Mouse (Mus musculus) lung, embryonic 16.5 days (tissue): ENCODE results near the gene Fam83b. TPM values are rescaled to one million over a fixed set of nuclear protein-coding genes. Genes with fewer than 3 reads are reported as not detected.
A peak's percentile ranks its signal among the peaks of the same experiment; 100 is the strongest.

Experiments used
- ATAC-seq: fragments of 200-750 bp; cut with Nextera tagmentation; 2 replicates; pipeline ENCODE4 v1.8.0; 2017; ENCODE audit warnings: low read depth, mild to moderate bottlenecking, moderate library complexity
- H3K27ac ChIP-seq: fragments of 300-500 bp; sonication (generic); 2 replicates; pipeline ENCODE4 v1.5.1; 2014; ENCODE audit warnings: mild to moderate bottlenecking, control low read depth, low read length
- H3K27me3 ChIP-seq: fragments of 300-500 bp; sonication (generic); 2 replicates; pipeline ENCODE4 v1.6.1; 2014; ENCODE audit warnings: low read depth, low read length, mixed read lengths; ENCODE audit not compliant: control insufficient read depth, insufficient read depth
- H3K36me3 ChIP-seq: fragments of 300-500 bp; sonication (generic); 2 replicates; pipeline ENCODE4 v1.6.1; 2014; ENCODE audit warnings: low read length; ENCODE audit not compliant: control insufficient read depth, insufficient read depth
- H3K4me1 ChIP-seq: fragments of 300-500 bp; sonication (generic); replicated peaks from 2 replicates; pipeline ENCODE4 v1.6.1; 2014; ENCODE audit warnings: low read length, mixed read lengths; ENCODE audit not compliant: control insufficient read depth, insufficient read depth
- H3K4me2 ChIP-seq: fragments of 300-500 bp; sonication (generic); 2 replicates; pipeline ENCODE4 v1.6.1; 2014; ENCODE audit warnings: low read depth, low read length, control low read depth
- H3K4me3 ChIP-seq: fragments of 300-500 bp; sonication (generic); 2 replicates; pipeline ENCODE4 v1.5.1; 2014; ENCODE audit warnings: mild to moderate bottlenecking, low read length, control low read depth
- H3K9ac ChIP-seq: fragments of 300-500 bp; sonication (generic); 2 replicates; pipeline ENCODE4 v1.6.1; 2014; ENCODE audit warnings: low read length, control low read depth
- H3K9me3 ChIP-seq: fragments of 300-500 bp; sonication (generic); 2 replicates; pipeline ENCODE4 v1.6.1; 2016; ENCODE audit warnings: low read length; ENCODE audit not compliant: control insufficient read depth
- WGBS: fragments of 180-500 bp; shearing (Covaris S2); extraction: QIAGEN DNeasy Blood & Tissue Kit; methylation state at CpG from one replicate; pipeline ENCODE4 v1.1.7; 2014; 5-methylcytosine and 5-hydroxymethylcytosine counted together
- polyA plus RNA-seq: library from polyadenylated mRNA; unstranded; fragments of >200 nt; fragmentation: Nextera tagmentation; extraction: Ambion mirVana; gene quantifications from 2 replicates; pipeline ENCODE4 v1.2.1, GENCODE M21; 2015

The Fam83b gene
- polyA plus RNA-seq, 1 experiment from 2014 or later = 4.6 TPM

- Histone ChIP-seq H3K9ac (0 out of 2 replicates have a peak overlapping the region, but pooled peaks have one; percentile 14), H3K4me2 (peak overlapping the region; percentile 83), H3K27me3 (no peaks in the 10 kb centered on the region), H3K4me3 (peak overlapping the region; percentile 54), H3K9me3 (no peaks in the 10 kb centered on the region), H3K27ac (no peak overlapping the region), H3K4me1 (peaks cover 2% of the 10 kb centered on the region), H3K36me3 (no peaks in the 10 kb centered on the region)
- no peak for ATAC-seq
- 78% methylated on average over 2 of the region's 2 CpGs for WGBS
These were observed 1.3 kb downstream of the Fam83b start for GRCm38 (mm10) chr9:76565656-76566055.

- ATAC-seq = no peak
- Histone ChIP-seq H3K4me1 (peaks cover 2% of the 10 kb centered on the region), H3K27me3 (no peaks in the 10 kb centered on the region), H3K4me3 (no peak overlapping the region), H3K9ac (no peak overlapping the region), H3K27ac (no peak overlapping the region), H3K4me2 (no peak overlapping the region), H3K9me3 (no peaks in the 10 kb centered on the region), H3K36me3 (no peaks in the 10 kb centered on the region)
- 56% methylated on average over 1 of the region's 1 CpGs for WGBS
These were observed 2.8 kb downstream of the Fam83b start for GRCm38 (mm10) chr9:76564071-76564470.

- no peak overlapping the region for H3K4me3 ChIP-seq
- H3K4me1 ChIP-seq = peaks cover 2% of the 10 kb centered on the region
- no peak overlapping the region for H3K27ac ChIP-seq
- no peaks in the 10 kb centered on the region for H3K36me3 ChIP-seq
- H3K27me3 ChIP-seq = no peaks in the 10 kb centered on the region
- ATAC-seq = no peak
- H3K4me2 ChIP-seq = peak overlapping the region; percentile 10; the same call in 1 of the 2 replicates
- H3K9me3 ChIP-seq = no peaks in the 10 kb centered on the region
- 28% methylated on average over 6 of the region's 6 CpGs for WGBS
- no peak overlapping the region for H3K9ac ChIP-seq
These were observed 4.1 kb downstream of the Fam83b start for GRCm38 (mm10) chr9:76562794-76563193.

GRCm38 (mm10) chr9:76559240-76559639, 7.7 kb downstream of the Fam83b start:
- H3K4me1 ChIP-seq = no peaks in the 10 kb centered on the region; the same call in 1 of the 2 replicates
- WGBS = 79% methylated on average over 2 of the region's 2 CpGs
- ATAC-seq = no peak
- no peak overlapping the region for H3K4me2 ChIP-seq
- no peak overlapping the region for H3K9ac ChIP-seq
- H3K27me3 ChIP-seq = no peaks in the 10 kb centered on the region
- H3K27ac ChIP-seq = no peak overlapping the region
- no peaks in the 10 kb centered on the region for H3K36me3 ChIP-seq
- no peaks in the 10 kb centered on the region for H3K9me3 ChIP-seq
- H3K4me3 ChIP-seq = no peak overlapping the region

- Histone ChIP-seq H3K9ac (no peak overlapping the region), H3K27ac (no peak overlapping the region), H3K36me3 (no peaks in the 10 kb centered on the region), H3K4me3 (no peak overlapping the region), H3K4me1 (no peaks in the 10 kb centered on the region), H3K4me2 (no peak overlapping the region), H3K9me3 (no peaks in the 10 kb centered on the region), H3K27me3 (no peaks in the 10 kb centered on the region)
- ATAC-seq = no peak
- 39% methylated on average over 2 of the region's 2 CpGs for WGBS
These were observed 13.2 kb downstream of the Fam83b start for GRCm38 (mm10) chr9:76553758-76554157.

- Histone ChIP-seq H3K9me3 (no peaks in the 10 kb centered on the region), H3K4me2 (no peak overlapping the region), H3K36me3 (no peaks in the 10 kb centered on the region), H3K4me1 (no peaks in the 10 kb centered on the region), H3K4me3 (no peak overlapping the region), H3K27ac (no peak overlapping the region), H3K9ac (no peak overlapping the region), H3K27me3 (no peaks in the 10 kb centered on the region)
- WGBS = 24% methylated on average over 1 of the region's 1 CpGs
- ATAC-seq = no peak
These were observed 13.8 kb downstream of the Fam83b start for GRCm38 (mm10) chr9:76553115-76553514.

GRCm38 (mm10) chr9:76546714-76547113, 20.2 kb downstream of the Fam83b start:
- Histone ChIP-seq H3K4me3 (no peak overlapping the region), H3K4me2 (no peak overlapping the region), H3K27ac (no peak overlapping the region), H3K9me3 (no peaks in the 10 kb centered on the region), H3K36me3 (no peaks in the 10 kb centered on the region), H3K27me3 (no peaks in the 10 kb centered on the region), H3K9ac (no peak overlapping the region), H3K4me1 (no peaks in the 10 kb centered on the region)
- 34% methylated on average over 3 of the region's 3 CpGs for WGBS
- ATAC-seq = no peak

- no peak overlapping the region for H3K9ac ChIP-seq
- H3K4me3 ChIP-seq = no peak overlapping the region
- H3K27me3 ChIP-seq = no peaks in the 10 kb centered on the region
- ATAC-seq = no peak
- WGBS = 70% methylated on average over 4 of the region's 4 CpGs
- H3K27ac ChIP-seq = no peak overlapping the region
- H3K4me2 ChIP-seq = no peak overlapping the region
- no peaks in the 10 kb centered on the region for H3K9me3 ChIP-seq
- no peaks in the 10 kb centered on the region for H3K36me3 ChIP-seq
- no peaks in the 10 kb centered on the region for H3K4me1 ChIP-seq
These were observed 26.2 kb downstream of the Fam83b start for GRCm38 (mm10) chr9:76540684-76541083.

GRCm38 (mm10) chr9:76539953-76540621, 26.8 kb downstream of the Fam83b start:
- no peak for ATAC-seq
- Histone ChIP-seq H3K27ac (no peak overlapping the region), H3K4me2 (no peak overlapping the region), H3K4me3 (no peak overlapping the region), H3K9ac (no peak overlapping the region), H3K9me3 (no peaks in the 10 kb centered on the region), H3K36me3 (no peaks in the 10 kb centered on the region), H3K4me1 (no peaks in the 10 kb centered on the region), H3K27me3 (no peaks in the 10 kb centered on the region)
- WGBS = 75% methylated on average over 5 of the region's 7 CpGs
